Mouse (Mus musculus): ENCODE measurements at regions not wholly inside any gene's neighbourhood (a gene's known extent, or its start where the extent isn't known, plus 50 kb on each side); places are given as distances from the start of the nearest gene placed in this dataset.

- 21% methylated on average over 15 of the region's 15 CpGs for WGBS
- no peak for DNase-seq
- Histone ChIP-seq H3K4me2 (ENCODE audit: low read depth) (no peak overlapping the region), H3K4me1 (ENCODE audit: insufficient read depth) (no peaks in the 10 kb centered on the region), H3K4me3 (ENCODE audit: low read depth, low read length) (no peak overlapping the region), H3K9ac (no peak overlapping the region), H3K27me3 (ENCODE audit: insufficient read depth, low read length) (peaks cover 20% of the 10 kb centered on the region), H3K9me3 (ENCODE audit: low read length) (no peaks in the 10 kb centered on the region), H3K27ac (ENCODE audit: low read depth, low read length) (no peak overlapping the region), H3K36me3 (ENCODE audit: insufficient read depth) (no peaks in the 10 kb centered on the region)
- TF ChIP-seq CTCF (IDR thresholded peaks at IDR 0.05; ENCODE audit: low read depth), result no peak
- ATAC-seq, result no peak
Observed at GRCm38 (mm10) chr11:64899587-64900278, 79.1 kb upstream of the Elac2 start.

DNA sequence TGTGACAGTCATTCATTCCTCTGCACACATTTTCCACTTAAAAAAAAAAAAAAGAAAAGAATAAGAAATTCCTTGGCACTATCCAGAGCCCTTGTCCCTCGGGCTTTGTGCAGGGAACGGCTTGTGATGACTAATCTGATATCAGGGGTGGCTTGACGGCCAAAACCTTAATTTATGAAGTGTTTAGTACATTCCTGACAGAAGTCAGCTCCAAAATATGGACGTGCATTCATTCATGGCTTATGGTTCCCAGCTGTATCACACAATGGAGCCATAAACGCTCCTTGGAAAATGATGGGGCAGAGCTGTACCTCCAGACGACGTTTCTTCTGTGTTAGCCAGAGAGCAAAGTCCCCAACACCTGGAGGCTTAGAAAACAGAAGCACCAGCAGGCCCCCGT lies 62.1 kb upstream of the Elac2 start:
- DNase-seq, result no peak
- no peak for TF ChIP-seq CTCF (IDR thresholded peaks at IDR 0.05; ENCODE audit: low read depth)

DNA sequence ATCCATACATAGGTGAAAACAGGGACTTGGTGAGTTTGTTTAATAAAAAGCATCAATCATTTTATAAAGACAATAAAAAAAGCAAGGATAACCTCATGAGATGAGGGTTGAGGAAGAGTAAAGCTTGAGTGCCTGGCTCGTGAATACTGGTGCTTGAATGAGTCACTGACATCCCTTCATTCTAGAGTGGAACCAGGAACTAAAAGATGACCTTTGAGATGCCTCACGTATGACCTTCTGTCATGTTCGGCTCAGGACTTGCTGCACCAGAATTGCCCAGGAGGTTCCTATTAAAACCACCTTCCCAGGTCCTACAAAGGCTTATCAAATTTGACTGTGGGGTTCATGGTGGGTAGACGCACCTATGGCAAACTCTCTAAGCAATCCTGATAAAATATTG lies 61.5 kb upstream of the Elac2 start:
- no peaks in the 10 kb centered on the region for H3K9me3 ChIP-seq (ENCODE audit: low read length)
- no peak for TF ChIP-seq CTCF (IDR thresholded peaks at IDR 0.05; ENCODE audit: low read depth)
- WGBS, result 94% methylated on average over 4 of the region's 4 CpGs

More for the DNA sequence above, 62.1 kb upstream of the Elac2 start:
- ATAC-seq, result no peak
- Histone ChIP-seq H3K4me1 (ENCODE audit: insufficient read depth) (no peaks in the 10 kb centered on the region), H3K27ac (ENCODE audit: low read depth, low read length) (no peak overlapping the region), H3K4me3 (ENCODE audit: low read depth, low read length) (no peak overlapping the region), H3K4me2 (ENCODE audit: low read depth) (no peak overlapping the region), H3K36me3 (ENCODE audit: insufficient read depth) (no peaks in the 10 kb centered on the region), H3K27me3 (ENCODE audit: insufficient read depth, low read length) (no peaks in the 10 kb centered on the region), H3K9ac (no peak overlapping the region), H3K9me3 (ENCODE audit: low read length) (no peaks in the 10 kb centered on the region)
- WGBS, result 69% methylated on average over 8 of the region's 8 CpGs

GRCm38 (mm10) chr11:64924989-64925388 lies 53.8 kb upstream of the Elac2 start:
- no peak for ATAC-seq
- no peaks in the 10 kb centered on the region for H3K9me3 ChIP-seq (ENCODE audit: low read length)
- H3K4me1 ChIP-seq (ENCODE audit: insufficient read depth), result no peaks in the 10 kb centered on the region
- no peak for DNase-seq
- H3K4me2 ChIP-seq (ENCODE audit: low read depth), result no peak overlapping the region
- no peaks in the 10 kb centered on the region for H3K27me3 ChIP-seq (ENCODE audit: insufficient read depth, low read length)
- 84% methylated on average over 2 of the region's 2 CpGs for WGBS
- H3K36me3 ChIP-seq (ENCODE audit: insufficient read depth), result no peaks in the 10 kb centered on the region
- no peak overlapping the region for H3K4me3 ChIP-seq (ENCODE audit: low read depth, low read length)
- H3K27ac ChIP-seq (ENCODE audit: low read depth, low read length), result no peak overlapping the region
- no peak overlapping the region for H3K9ac ChIP-seq
- TF ChIP-seq CTCF (IDR thresholded peaks at IDR 0.05; ENCODE audit: low read depth), result no peak

More for the DNA sequence above, 61.5 kb upstream of the Elac2 start:
- H3K4me2 ChIP-seq (ENCODE audit: low read depth), result no peak overlapping the region
- DNase-seq (no peak), ATAC-seq (no peak)
- H3K27ac ChIP-seq (ENCODE audit: low read depth, low read length), result no peak overlapping the region
- H3K27me3 ChIP-seq (ENCODE audit: insufficient read depth, low read length), result no peaks in the 10 kb centered on the region
- no peak overlapping the region for H3K9ac ChIP-seq
- H3K4me3 ChIP-seq (ENCODE audit: low read depth, low read length), result no peak overlapping the region
- no peaks in the 10 kb centered on the region for H3K36me3 ChIP-seq (ENCODE audit: insufficient read depth)
- H3K4me1 ChIP-seq (ENCODE audit: insufficient read depth), result no peaks in the 10 kb centered on the region

DNA sequence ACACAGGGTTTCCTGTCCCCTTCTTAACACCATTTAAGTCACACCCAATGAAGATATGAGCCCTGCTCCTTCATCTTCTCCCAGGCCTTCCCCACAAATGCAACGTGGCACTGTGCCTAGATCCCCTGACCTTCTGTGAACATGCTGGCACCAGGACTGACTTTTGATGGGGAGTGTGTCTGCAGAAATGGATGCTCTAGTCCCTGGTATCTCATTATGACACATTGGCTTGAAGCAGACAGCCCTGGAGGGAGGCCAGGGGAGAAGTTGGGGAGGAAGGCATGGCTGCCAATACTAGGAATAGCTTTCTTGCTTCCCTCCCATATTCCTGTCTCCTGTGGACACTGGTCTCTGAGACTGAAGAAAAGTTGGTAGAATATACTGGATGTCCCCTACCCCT lies 52.9 kb upstream of the Elac2 start:
- H3K9me3 ChIP-seq (ENCODE audit: low read length), result no peaks in the 10 kb centered on the region
- ATAC-seq, result no peak
- DNase-seq, result peak; percentile 14
- WGBS, result 69% methylated on average over 1 of the region's 1 CpGs
- H3K36me3 ChIP-seq (ENCODE audit: insufficient read depth), result no peaks in the 10 kb centered on the region
- no peaks in the 10 kb centered on the region for H3K27me3 ChIP-seq (ENCODE audit: insufficient read depth, low read length)
- peaks cover under 1% of the 10 kb centered on the region; the same call in 1 of the 2 replicates for H3K4me1 ChIP-seq (ENCODE audit: insufficient read depth)
- TF ChIP-seq CTCF (IDR thresholded peaks at IDR 0.05; ENCODE audit: low read depth), result no peak
- no peak overlapping the region for H3K27ac ChIP-seq (ENCODE audit: low read depth, low read length)
- no peak overlapping the region for H3K4me2 ChIP-seq (ENCODE audit: low read depth)
- no peak overlapping the region for H3K9ac ChIP-seq
- no peak overlapping the region for H3K4me3 ChIP-seq (ENCODE audit: low read depth, low read length)

Small RNA genes lying in the stretch of these regions (microRNA-seq; reads per million reads assigned to microRNA genes)
- 0 reads per million in 2 experiments for gene Gm24275
